Mouse (Mus musculus): ENCODE results near the gene Elovl3.

DNA sequence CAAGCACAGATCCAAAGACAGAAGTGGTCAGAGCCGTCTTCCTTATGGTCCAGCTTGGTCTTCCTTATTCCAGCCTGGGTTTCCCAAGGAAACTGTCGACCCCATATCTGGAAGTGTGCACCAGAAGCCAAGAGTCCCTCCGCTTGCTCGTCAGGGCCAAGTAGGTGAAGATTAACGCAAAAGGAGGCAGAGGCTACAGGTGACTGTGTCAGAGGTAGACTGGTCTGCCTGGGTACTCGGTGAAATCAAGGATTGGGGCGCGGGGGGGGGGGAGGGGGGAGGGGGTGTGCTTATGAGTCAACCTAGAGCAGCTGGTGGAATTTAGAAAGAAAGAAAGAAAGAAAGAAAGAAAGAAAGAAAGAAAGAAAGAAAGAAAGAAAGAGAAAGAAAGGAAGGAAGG, 414 bp upstream of the Elovl3 start:
- TF ChIP-seq CTCF (conservative IDR thresholded peaks at IDR 0.05; ENCODE audit: low read length) (no peak), POU5F1 (IDR thresholded peaks at IDR 0.05; ENCODE audit: borderline replicate concordance, low read length) (no peak), NANOG (IDR thresholded peaks at IDR 0.05; ENCODE audit: borderline replicate concordance, low read length) (no peak)

All from E14TG2a.4 (cell line).